27 mouse cellular contexts compared by ENCODE assay signal in genomic region chr13:63721011-63721625, GRCm38 (mm10).
DNase-seq lines count a peak whose midpoint lies in the region; ATAC-seq and TF ChIP-seq lines count a peak whose summit lies in the region.
"Had no signal": no experiment of that assay in that cellular context is flagged by ENCODE, and none has a peak within 500 bp of the region (broad histone marks: within the 10 kb centered on the region; RNA-seq: fewer than 3 reads in every experiment).

No protein-coding gene starts in this region.

- TF ChIP-seq EP300 in liver, postnatal 0 days (IDR thresholded peaks at IDR 0.05; ENCODE audit: low read depth), result no peak

- H3K9ac ChIP-seq in lung, embryonic 14.5 days, result no peak overlapping the region
- 0 out of 2 replicates have a peak overlapping the region, but pooled peaks have one; percentile 4 for H3K9ac ChIP-seq in lung, embryonic 16.5 days (ENCODE audit: low read length)
- no peak overlapping the region for H3K9ac ChIP-seq in forebrain, embryonic 12.5 days
- H3K9ac ChIP-seq in liver, postnatal 0 days (replicated peaks), result no peak overlapping the region
- H3K9ac ChIP-seq: embryonic facial prominence, embryonic 12.5 days; forebrain, embryonic 13.5 days; hindbrain, embryonic 13.5 days; limb, embryonic 13.5 days; liver, embryonic 12.5 days; neural tube, embryonic 15.5 days had no signal

- no peaks in the 10 kb centered on the region for H3K9me3 ChIP-seq in lung, embryonic 14.5 days (ENCODE audit: low read depth, low read length)
- no peaks in the 10 kb centered on the region for H3K9me3 ChIP-seq in lung, embryonic 16.5 days (ENCODE audit: control insufficient read depth, low read length)
- H3K9me3 ChIP-seq in forebrain, embryonic 12.5 days, result no peaks in the 10 kb centered on the region
- H3K9me3 ChIP-seq in liver, postnatal 0 days (ENCODE audit: low read length), result no peaks in the 10 kb centered on the region
- H3K9me3 ChIP-seq: embryonic facial prominence, embryonic 12.5 days; forebrain, embryonic 13.5 days; hindbrain, embryonic 13.5 days; limb, embryonic 13.5 days; liver, embryonic 12.5 days; neural tube, embryonic 15.5 days had no signal

- H3K4me2 ChIP-seq in lung, embryonic 14.5 days, result no peak overlapping the region
- H3K4me2 ChIP-seq in lung, embryonic 16.5 days (ENCODE audit: low read depth, low read length), result no peak overlapping the region
- H3K4me2 ChIP-seq in forebrain, embryonic 12.5 days, result no peak overlapping the region
- H3K4me2 ChIP-seq in liver, postnatal 0 days (ENCODE audit: low read depth, low read length), result no peak overlapping the region
- H3K4me2 ChIP-seq: embryonic facial prominence, embryonic 12.5 days; forebrain, embryonic 13.5 days; hindbrain, embryonic 13.5 days; limb, embryonic 13.5 days; liver, embryonic 12.5 days; midbrain, embryonic 11.5 days; neural tube, embryonic 15.5 days had no signal

- no peak for TF ChIP-seq POLR2A in lung, adult 2 months (IDR thresholded peaks at IDR 0.05; ENCODE audit: borderline replicate concordance, extremely low read depth, low read depth, low read length)

- TF ChIP-seq CTCF in lung, embryonic 14.5 days (IDR thresholded peaks at IDR 0.05; ENCODE audit: low read depth), result no peak
- no peak for TF ChIP-seq CTCF in lung, adult 2 months (IDR thresholded peaks at IDR 0.05; ENCODE audit: insufficient read depth, low read length)
- no peak for TF ChIP-seq CTCF in liver, postnatal 0 days (IDR thresholded peaks at IDR 0.05; ENCODE audit: low read depth)

- no peak for DNase-seq in lung, embryonic 14.5 days
- DNase-seq in lung, adult 2 months, result no peak
- DNase-seq in ZHBTc4 (ENCODE audit: low read depth, low spot score), result peak; percentile 25
- DNase-seq in lung, postnatal 4 days, result peak; percentile 43 to 46
- no peak for DNase-seq in liver, postnatal 0 days
- DNase-seq: adrenal gland, postnatal 25 days; cerebellum, adult 9-10 months; gastrocnemius, postnatal 10 days; heart, adult 18-20 months; heart, postnatal 36 days; kidney, adult 8-10 months; kidney, postnatal 36 days; layer of hippocampus, postnatal 36 days; right cerebral cortex, adult 18-20 months; thymus, postnatal 14 days had no signal

- no peak overlapping the region for H3K4me3 ChIP-seq in lung, embryonic 14.5 days (ENCODE audit: low read depth, low read length)
- H3K4me3 ChIP-seq in lung, adult 2 months (replicated peaks; ENCODE audit: extremely low read depth, low read depth, low read length), result no peak overlapping the region
- H3K4me3 ChIP-seq in lung, embryonic 16.5 days (ENCODE audit: low read length), result no peak overlapping the region
- no peak overlapping the region for H3K4me3 ChIP-seq in forebrain, embryonic 12.5 days (replicated peaks)
- H3K4me3 ChIP-seq in liver, postnatal 0 days (ENCODE audit: low read depth, low read length), result no peak overlapping the region
- H3K4me3 ChIP-seq: embryonic facial prominence, embryonic 12.5 days; erythroblast, embryonic 14.5 days; forebrain, embryonic 13.5 days; hindbrain, embryonic 13.5 days; limb, embryonic 13.5 days; liver, embryonic 12.5 days; neural tube, embryonic 15.5 days had no signal

- no peak for ATAC-seq in lung, embryonic 14.5 days (ENCODE audit: insufficient read depth)
- no peak for ATAC-seq in lung, embryonic 16.5 days (ENCODE audit: low read depth)
- no peak for ATAC-seq in forebrain, embryonic 12.5 days (ENCODE audit: low FRiP score)
- no peak for ATAC-seq in megakaryocyte, adult 5-6 weeks (ENCODE audit: poor library complexity, severe bottlenecking)
- no peak for ATAC-seq in liver, postnatal 0 days
- ATAC-seq: forebrain, embryonic 13.5 days; liver, embryonic 12.5 days had no signal

- H3K27ac ChIP-seq in lung, embryonic 14.5 days (ENCODE audit: low read depth), result peak overlapping the region; percentile 91
- H3K27ac ChIP-seq in lung, embryonic 16.5 days (ENCODE audit: low read length), result peak overlapping the region; percentile 94
- H3K27ac ChIP-seq in forebrain, embryonic 12.5 days, result no peak overlapping the region
- no peak overlapping the region for H3K27ac ChIP-seq in liver, postnatal 0 days (ENCODE audit: low read depth)
- H3K27ac ChIP-seq: embryonic facial prominence, embryonic 12.5 days; forebrain, embryonic 13.5 days; hindbrain, embryonic 13.5 days; limb, embryonic 13.5 days; liver, embryonic 12.5 days; macrophage; neural tube, embryonic 15.5 days had no signal

- peaks cover 65% of the 10 kb centered on the region for H3K4me1 ChIP-seq in lung, embryonic 14.5 days (ENCODE audit: insufficient read depth)
- H3K4me1 ChIP-seq in lung, adult 2 months (ENCODE audit: control insufficient read depth, insufficient read depth, low read length), result peaks cover 21% of the 10 kb centered on the region
- peaks cover 68% of the 10 kb centered on the region for H3K4me1 ChIP-seq in lung, embryonic 16.5 days (replicated peaks; ENCODE audit: control insufficient read depth, insufficient read depth, low read length)
- H3K4me1 ChIP-seq in forebrain, embryonic 12.5 days, result peaks cover 18% of the 10 kb centered on the region
- peaks cover 9% of the 10 kb centered on the region for H3K4me1 ChIP-seq in liver, postnatal 0 days (ENCODE audit: insufficient read depth)

- H3K27me3 ChIP-seq in lung, embryonic 14.5 days (ENCODE audit: insufficient read depth, low read length), result no peaks in the 10 kb centered on the region
- H3K27me3 ChIP-seq in lung, embryonic 16.5 days (ENCODE audit: control insufficient read depth, insufficient read depth, low read depth, low read length), result no peaks in the 10 kb centered on the region
- H3K27me3 ChIP-seq in forebrain, embryonic 12.5 days, result peaks cover 17% of the 10 kb centered on the region; the same call in 1 of the 2 replicates
- H3K27me3 ChIP-seq in liver, postnatal 0 days (ENCODE audit: insufficient read depth, low read length), result no peaks in the 10 kb centered on the region
- H3K27me3 ChIP-seq: embryonic facial prominence, embryonic 12.5 days; limb, embryonic 13.5 days; liver, embryonic 12.5 days; neural tube, embryonic 15.5 days had no signal

- H3K36me3 ChIP-seq in lung, embryonic 14.5 days (ENCODE audit: insufficient read depth), result no peaks in the 10 kb centered on the region
- H3K36me3 ChIP-seq in lung, embryonic 16.5 days (ENCODE audit: control insufficient read depth, insufficient read depth, low read length), result no peaks in the 10 kb centered on the region
- no peaks in the 10 kb centered on the region for H3K36me3 ChIP-seq in forebrain, embryonic 12.5 days (replicated peaks)
- no peaks in the 10 kb centered on the region for H3K36me3 ChIP-seq in liver, postnatal 0 days (replicated peaks; ENCODE audit: insufficient read depth, low read length)
- H3K36me3 ChIP-seq: embryonic facial prominence, embryonic 12.5 days; hindbrain, embryonic 13.5 days; limb, embryonic 13.5 days; liver, embryonic 12.5 days; neural tube, embryonic 15.5 days had no signal

- 60% methylated on average over 5 of the region's 5 CpGs for WGBS in lung, embryonic 14.5 days
- 54% methylated on average over 5 of the region's 5 CpGs for WGBS in lung, adult 2 months
- WGBS in lung, embryonic 16.5 days, result 47% methylated on average over 5 of the region's 5 CpGs
- WGBS in forebrain, embryonic 12.5 days, result 85% methylated on average over 5 of the region's 5 CpGs
- WGBS in liver, postnatal 0 days (ENCODE audit: insufficient replicate concordance), result 53% methylated on average over 5 of the region's 5 CpGs

Comparison
In these comparisons a context has a peak if more than half of its experiments do, and no peak if none do; other contexts are left out.
1. DNase-seq: peak in ZHBTc4 (single experiment) and lung, postnatal 4 days (2 of 2); none in lung, embryonic 14.5 days (single experiment), lung, adult 2 months (single experiment) and liver, postnatal 0 days (single experiment).
2. H3K27ac ChIP-seq: peak in lung, embryonic 14.5 days (single experiment) and lung, embryonic 16.5 days (single experiment); none in forebrain, embryonic 12.5 days (single experiment) and liver, postnatal 0 days (single experiment).